Comparison of ENCODE assay signal across 18 mouse cellular contexts in genomic region chr3:51717455-51717854, GRCm38 (mm10). TPM values are rescaled to one million over a fixed set of nuclear protein-coding genes. Genes with fewer than 3 reads are reported as not detected.
DNase-seq lines count a peak whose midpoint lies in the region; ATAC-seq and TF ChIP-seq lines count a peak whose summit lies in the region.
"Had no signal": no experiment of that assay in that cellular context is flagged by ENCODE, and none has a peak within 500 bp of the region (broad histone marks: within the 10 kb centered on the region; RNA-seq: fewer than 3 reads in every experiment).

No protein-coding gene starts in this region.

- no peak overlapping the region for H3K4me3 ChIP-seq in kidney, postnatal 0 days (replicated peaks; ENCODE audit: low read depth, low read length)
- H3K4me3 ChIP-seq in intestine, embryonic 15.5 days (replicated peaks) = no peak overlapping the region
- H3K4me3 ChIP-seq: forebrain, embryonic 12.5 days; heart, embryonic 12.5 days had no signal

- DNase-seq in embryo, embryonic 11 days = peak; percentile 50
- no peak for DNase-seq in embryo, embryonic 10.5 days (ENCODE audit: low spot score)
- DNase-seq in kidney, postnatal 0 days (ENCODE audit: low spot score) = peak; percentile 69
- DNase-seq in kidney, postnatal 36 days = no peak
- DNase-seq in yolk sac, embryonic 10.5 days (ENCODE audit: low spot score) = peak; percentile 27
- DNase-seq in ovary, postnatal 14 days (ENCODE audit: low spot score) = no peak
- no peak for DNase-seq in adrenal gland, adult 2 months
- DNase-seq: cerebellum, adult 2 months; kidney, adult 8-10 months; lung, adult 18-20 months had no signal

- WGBS in kidney, postnatal 0 days = 24% methylated on average over 3 of the region's 3 CpGs
- WGBS in intestine, embryonic 15.5 days = 30% methylated on average over 3 of the region's 3 CpGs

- H3K27ac ChIP-seq in kidney, postnatal 0 days = no peak overlapping the region; the same call in 1 of the 2 replicates
- H3K27ac ChIP-seq in intestine, embryonic 15.5 days = no peak overlapping the region
- H3K27ac ChIP-seq: forebrain, embryonic 12.5 days; hindbrain, embryonic 14.5 days had no signal

- no peak for ATAC-seq in kidney, postnatal 0 days (replicated peaks; ENCODE audit: low FRiP score, low read depth)
- ATAC-seq in intestine, embryonic 15.5 days = peak; percentile 93

- TF ChIP-seq CTCF in kidney, postnatal 0 days (IDR thresholded peaks at IDR 0.05; ENCODE audit: low read depth) = no peak

- H3K36me3 ChIP-seq in kidney, postnatal 0 days (ENCODE audit: insufficient read depth, low read length) = no peaks in the 10 kb centered on the region
- no peaks in the 10 kb centered on the region for H3K36me3 ChIP-seq in intestine, embryonic 15.5 days
- H3K36me3 ChIP-seq: forebrain, embryonic 12.5 days; heart, embryonic 12.5 days had no signal

- no peak overlapping the region for H3K9ac ChIP-seq in kidney, postnatal 0 days (ENCODE audit: low read depth, low read length)
- no peak overlapping the region for H3K9ac ChIP-seq in intestine, embryonic 15.5 days
- H3K9ac ChIP-seq: forebrain, embryonic 12.5 days; heart, embryonic 12.5 days; hindbrain, embryonic 14.5 days had no signal

- no peak overlapping the region for H3K4me2 ChIP-seq in kidney, postnatal 0 days (ENCODE audit: low read length)
- H3K4me2 ChIP-seq in intestine, embryonic 15.5 days (replicated peaks) = no peak overlapping the region
- H3K4me2 ChIP-seq: forebrain, embryonic 12.5 days; heart, embryonic 12.5 days; hindbrain, embryonic 14.5 days had no signal

- no peaks in the 10 kb centered on the region for H3K27me3 ChIP-seq in kidney, postnatal 0 days (ENCODE audit: insufficient read depth, low read length)
- H3K27me3 ChIP-seq in intestine, embryonic 15.5 days (replicated peaks) = no peaks in the 10 kb centered on the region
- H3K27me3 ChIP-seq: CH12.LX; forebrain, embryonic 12.5 days; heart, embryonic 12.5 days had no signal

- peaks cover 16% of the 10 kb centered on the region for H3K4me1 ChIP-seq in kidney, postnatal 0 days (replicated peaks; ENCODE audit: insufficient read depth, low read length)
- H3K4me1 ChIP-seq in intestine, embryonic 15.5 days (replicated peaks) = peaks cover 9% of the 10 kb centered on the region; the same call in 1 of the 2 replicates

- H3K9me3 ChIP-seq in kidney, postnatal 0 days (replicated peaks; ENCODE audit: low read length) = no peaks in the 10 kb centered on the region
- H3K9me3 ChIP-seq in intestine, embryonic 15.5 days = no peaks in the 10 kb centered on the region
- H3K9me3 ChIP-seq: forebrain, embryonic 12.5 days; heart, embryonic 12.5 days had no signal

RNA-seq across cellular contexts. Expression of gene Mgst2, which starts 57.3 kb away (rescaled TPM):
- 1.6 and 1.8 TPM in 2 replicates for polyA plus RNA-seq in kidney, postnatal 0 days (2015; fragmentation: Nextera tagmentation; extraction: Ambion mirVana)
- 30.2 and 33.3 TPM in 2 replicates for polyA plus RNA-seq in intestine, embryonic 15.5 days (2015; fragmentation: Nextera tagmentation; extraction: Ambion mirVana)
- total RNA-seq in adrenal gland, adult 2 months (2021) = 100 to 1,000 TPM; 189 to 200 TPM
- polyA plus RNA-seq in adrenal gland, adult 2 months (2012; rRNA removed) = 2.6 and 3.3 TPM in 2 replicates
- total RNA-seq: layer of hippocampus, adult 18-20 months; left cerebral cortex, postnatal 36 days; liver, adult 2 months had no signal
- polyA plus RNA-seq: forebrain, embryonic 12.5 days had no signal

Comparison
In these comparisons a context has a peak if more than half of its experiments do, and no peak if none do; other contexts are left out.
1. DNase-seq: peak in embryo, embryonic 11 days (single experiment), kidney, postnatal 0 days (single experiment) and yolk sac, embryonic 10.5 days (single experiment); none in embryo, embryonic 10.5 days (single experiment), kidney, postnatal 36 days (0 of 2), ovary, postnatal 14 days (single experiment) and adrenal gland, adult 2 months (single experiment).